Mouse (Mus musculus) ES-E14 (cell line): ENCODE data around the gene Polr2a. TPM values are rescaled to one million over a fixed set of nuclear protein-coding genes. Genes with fewer than 3 reads are reported as not detected.
"Not testable (repeated sequence)": the region's sequence is repeated elsewhere in the genome, so short reads cannot be mapped to it uniquely, and the experiment has no call there.

Experiments
- DNase-seq: peaks from one replicate; pipeline ENCODE4 v3.0.0-alpha.2; 2013; ENCODE audit warnings: low read depth, low spot score
- H3K27ac ChIP-seq: 2 replicates; pipeline ENCODE4 v1.5.1; 2012; ENCODE audit warnings: low read depth, mild to moderate bottlenecking, low read length, moderate library complexity, mixed read lengths; ENCODE audit not compliant: poor library complexity, insufficient read depth, severe bottlenecking
- H3K36me3 ChIP-seq: 2 replicates; pipeline ENCODE4 v1.6.1; 2012; ENCODE audit warnings: mild to moderate bottlenecking, low read length, moderate library complexity, mixed read lengths; ENCODE audit not compliant: control insufficient read depth, poor library complexity, insufficient read depth, severe bottlenecking
- H3K4me1 ChIP-seq, 2 experiments: fragments of 150-350 bp in 1 of 2; sonication (generic) in 1 of 2; 2 replicates each; pipeline ENCODE4 v1.6.1; 2012; ENCODE audit warnings: low read length in 2 of 2, mild to moderate bottlenecking in 1 of 2, mixed read lengths in 1 of 2; ENCODE audit not compliant: control insufficient read depth in 2 of 2, insufficient read depth in 2 of 2, poor library complexity in 1 of 2
- H3K4me3 ChIP-seq, 2 experiments: fragments of 150-350 bp in 1 of 2; sonication (generic) in 1 of 2; 2 replicates each; pipeline ENCODE4 v1.5.1; 2012; ENCODE audit warnings: low read length in 2 of 2, low read depth in 1 of 2, mild to moderate bottlenecking in 1 of 2, mixed read lengths in 1 of 2; ENCODE audit not compliant: insufficient read depth in 1 of 2, poor library complexity in 1 of 2, severe bottlenecking in 1 of 2
- H3K9ac ChIP-seq: 2 replicates; pipeline ENCODE4 v1.6.1; 2012; ENCODE audit warnings: low read depth, mild to moderate bottlenecking, low read length, mixed read lengths; ENCODE audit not compliant: poor library complexity, insufficient read depth, severe bottlenecking
- H3K9me3 ChIP-seq: fragments of 150-350 bp; sonication (generic); 2 replicates; pipeline ENCODE4 v1.6.1; 2012; ENCODE audit warnings: low read depth, mild to moderate bottlenecking, low read length; ENCODE audit not compliant: control insufficient read depth, insufficient read depth
- CHD2 ChIP-seq: IDR thresholded peaks from 2 replicates; pipeline ENCODE4 v1.6.1; 2014; ENCODE audit warnings: mild to moderate bottlenecking, low read depth, low read length, inconsistent platforms
- HCFC1 ChIP-seq: IDR thresholded peaks from 2 replicates; pipeline ENCODE4 v1.6.1; 2012; ENCODE audit warnings: low read length, inconsistent platforms, borderline replicate concordance; ENCODE audit not compliant: insufficient read depth
- MAFK ChIP-seq: IDR thresholded peaks from 2 replicates; pipeline ENCODE4 v1.6.1; 2014; ENCODE audit warnings: mild to moderate bottlenecking, low read depth, low read length, inconsistent platforms; ENCODE audit not compliant: insufficient read depth
- ZC3H11A ChIP-seq: IDR thresholded peaks from 2 replicates; pipeline ENCODE4 v1.6.1; 2012; ENCODE audit warnings: low read depth, mild to moderate bottlenecking, inconsistent platforms, low read length, borderline replicate concordance
- ZNF384 ChIP-seq: IDR thresholded peaks from 2 replicates; pipeline ENCODE4 v1.6.1; 2012; ENCODE audit warnings: low read depth, low read length, inconsistent platforms
- in situ Hi-C, 2 experiments: fragments of 600-800 bp; cut with MboI; formaldehyde crosslinking; loops; one replicate each; pipeline ENCODE4 v1.15.1; 2025; ENCODE audit warnings: low sequenced_read_pairs in 2 of 2, inconsistent platforms in 1 of 2; ENCODE audit not compliant: unreplicated experiment in 2 of 2
- total RNA-seq: library from RNA; depleted of rRNA; stranded (reverse); fragments of 300-350 nt; gene quantifications from 2 replicates; pipeline ENCODE4 v1.2.3, GENCODE M21; 2012

Gene Polr2a
- total RNA-seq, 1 experiment: 74.2 TPM

DNA sequence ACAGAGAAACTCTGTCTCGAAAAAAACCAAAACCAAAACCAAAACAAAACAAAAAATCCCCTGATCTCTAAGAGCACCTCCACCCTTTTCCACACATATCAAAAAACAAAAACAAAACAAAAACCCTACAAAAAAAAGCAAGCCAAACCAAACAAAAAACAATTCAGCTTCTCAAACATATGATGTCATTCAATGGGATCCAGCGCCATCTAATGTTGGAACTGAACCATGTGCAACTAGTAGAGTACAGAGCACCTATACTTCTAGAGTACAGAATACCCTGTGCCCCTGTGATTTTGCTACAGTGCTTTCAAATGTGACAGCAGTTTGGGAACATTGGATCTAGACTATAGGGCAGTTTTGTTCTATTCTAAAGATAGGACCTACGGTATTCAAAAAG, 3.7 kb downstream of the Polr2a start:
- TF ChIP-seq CHD2 (0 out of 2 replicates have a peak, but pooled peaks have one; percentile 15), HCFC1 (no peak)
- DNase-seq: peak; percentile 47
- Histone ChIP-seq H3K9me3 (no peaks in the 10 kb centered on the region), H3K4me3 (no peak overlapping the region), H3K36me3 (peaks cover 2% of the 10 kb centered on the region), H3K9ac (no peak overlapping the region), H3K27ac (no peak overlapping the region), H3K4me1 (peaks cover 4 to 7% of the 10 kb centered on the region in 2 experiments; a peak in 3 of 4 replicates)
- in situ Hi-C loops: no loop called here

DNA sequence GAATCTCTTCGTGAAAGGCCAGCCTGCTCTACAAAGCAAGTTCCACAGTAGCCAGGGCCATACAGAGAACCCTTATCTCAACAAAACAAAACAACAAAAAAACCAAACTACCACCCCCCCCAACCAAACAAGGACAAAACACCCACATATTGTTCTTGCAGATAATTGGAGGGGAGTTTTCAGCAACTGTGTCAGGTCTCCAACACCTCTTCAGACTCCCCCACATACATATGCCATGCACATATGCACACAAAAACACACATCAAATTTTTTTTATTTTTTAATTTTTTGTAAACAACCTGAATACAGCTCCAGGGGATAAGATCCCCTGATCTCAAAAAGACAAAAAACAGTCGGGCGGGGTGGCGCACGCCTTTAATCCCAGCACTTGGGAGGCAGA, 4.2 kb downstream of the Polr2a start:
- no peaks in the 10 kb centered on the region for H3K9me3 ChIP-seq
- DNase-seq: no peak
- in situ Hi-C loops: no loop called here
- no peak overlapping the region for H3K27ac ChIP-seq
- H3K9ac ChIP-seq: no peak overlapping the region
- H3K4me3 ChIP-seq: no peak overlapping the region
- H3K4me1 ChIP-seq: peaks cover 4 to 7% of the 10 kb centered on the region in 2 experiments; a peak in 3 of 4 replicates
- TF ChIP-seq CHD2 (no peak), MAFK (no peak), HCFC1 (no peak), ZNF384 (no peak), ZC3H11A (no peak)
- peaks cover 2% of the 10 kb centered on the region for H3K36me3 ChIP-seq

DNA sequence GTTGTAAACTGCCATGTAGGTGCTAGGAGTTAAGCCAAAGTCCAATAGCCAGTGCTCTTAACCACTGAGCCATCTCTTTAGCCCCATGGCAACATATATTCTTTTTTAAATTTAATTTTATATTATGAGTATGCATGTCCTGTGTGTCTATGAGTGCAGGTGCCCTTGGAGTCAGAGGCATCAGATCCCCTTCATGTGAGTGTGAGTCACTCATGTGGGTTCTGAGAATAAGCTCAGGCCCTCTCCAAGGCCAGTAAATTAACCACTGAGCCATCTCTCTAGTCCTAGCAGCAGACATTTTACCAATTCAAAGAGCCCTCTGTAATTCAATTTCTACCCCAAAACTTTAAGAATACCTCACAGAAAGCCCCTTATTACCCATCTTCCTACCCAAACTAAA, 5.8 kb downstream of the Polr2a start:
- in situ Hi-C loops: no loop called here
- Histone ChIP-seq H3K9ac (no peak overlapping the region), H3K27ac (no peak overlapping the region)

DNA sequence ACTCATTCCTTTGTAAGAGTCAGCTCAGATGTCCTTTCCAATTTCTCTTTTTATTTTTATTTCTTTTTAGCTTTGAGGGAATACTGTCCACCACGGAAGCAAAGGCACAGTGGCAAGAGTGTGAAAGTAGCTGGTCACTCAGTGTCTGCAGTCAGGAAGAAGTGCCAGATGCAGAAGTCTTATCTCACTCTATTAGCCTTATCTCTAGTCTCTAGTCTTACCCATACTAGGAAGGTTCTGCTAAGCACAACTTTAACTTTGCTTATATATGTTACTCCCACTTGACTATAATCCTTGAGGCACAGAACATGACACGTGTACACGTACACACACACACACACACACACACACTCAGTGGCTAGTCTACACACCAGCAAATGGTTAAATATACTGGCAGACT, 6.8 kb downstream of the Polr2a start:
- DNase-seq: no peak
- H3K9ac ChIP-seq: no peak overlapping the region
- no peaks in the 10 kb centered on the region for H3K9me3 ChIP-seq
- H3K4me1 ChIP-seq: peaks cover 4 to 7% of the 10 kb centered on the region in 2 experiments; a peak in 3 of 4 replicates
- no peak overlapping the region for H3K27ac ChIP-seq
- TF ChIP-seq MAFK (no peak), ZNF384 (no peak), CHD2 (no peak), ZC3H11A (no peak), HCFC1 (no peak)
- H3K36me3 ChIP-seq: peaks cover 12% of the 10 kb centered on the region
- no peak overlapping the region for H3K4me3 ChIP-seq
- in situ Hi-C loops: no loop called here

More for the DNA sequence above, 5.8 kb downstream of the Polr2a start:
- peaks cover 4 to 7% of the 10 kb centered on the region in 2 experiments; a peak in 3 of 4 replicates for H3K4me1 ChIP-seq
- no peaks in the 10 kb centered on the region for H3K9me3 ChIP-seq
- no peak for DNase-seq
- no peak for TF ChIP-seq ZC3H11A
- TF ChIP-seq MAFK: no peak
- TF ChIP-seq ZNF384: no peak
- no peak for TF ChIP-seq HCFC1
- no peak for TF ChIP-seq CHD2
- H3K4me3 ChIP-seq: no peak overlapping the region
- peaks cover 5% of the 10 kb centered on the region for H3K36me3 ChIP-seq

DNA sequence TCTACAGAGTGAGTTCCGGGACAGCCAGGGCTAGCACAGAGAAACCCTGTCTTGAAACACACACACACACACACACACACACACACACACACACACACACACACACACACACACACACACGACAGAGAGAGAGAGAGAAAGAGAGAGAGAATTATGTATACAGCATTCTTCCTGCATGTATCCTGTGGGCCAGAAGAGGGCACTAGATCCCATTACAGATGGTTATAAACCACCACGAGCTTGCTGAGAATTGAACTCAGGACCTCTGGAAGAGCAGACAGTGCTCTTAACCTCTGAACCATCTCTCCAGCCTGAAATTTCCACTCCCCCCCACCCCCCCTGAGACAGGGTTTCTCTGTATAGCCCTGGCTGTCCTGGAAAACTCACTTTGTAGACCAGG, 27.0 kb downstream of the Polr2a start:
- H3K4me3 ChIP-seq, in situ Hi-C loops, H3K9ac ChIP-seq, DNase-seq, H3K27ac ChIP-seq, H3K4me1 ChIP-seq, H3K9me3 ChIP-seq: not testable (repeated sequence)
- peaks cover 26% of the 10 kb centered on the region for H3K36me3 ChIP-seq
